Mouse (Mus musculus): Measurements from ENCODE around the gene Ebf3.

DNA sequence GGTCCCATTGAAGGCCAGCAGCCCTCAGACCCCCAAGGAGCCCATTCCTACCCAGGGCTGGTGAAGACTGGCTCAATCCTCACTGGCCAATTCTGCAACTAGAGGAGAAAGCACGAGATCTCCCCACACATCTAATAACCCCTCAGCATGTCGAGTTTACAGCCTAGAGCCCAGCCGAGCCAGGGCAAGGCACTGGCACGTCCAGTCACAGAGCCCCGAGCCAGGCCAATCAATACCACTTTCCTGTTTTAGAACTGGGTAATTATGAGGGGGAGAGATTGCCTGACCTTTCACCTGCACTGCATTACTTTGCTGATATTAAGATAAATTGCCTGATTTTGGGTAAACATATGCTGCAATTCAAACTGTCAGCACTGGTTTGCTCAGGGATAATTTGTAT, 105.7 kb downstream of the Ebf3 start:
- TF ChIP-seq CTCF (IDR thresholded peaks at IDR 0.05), result no peak
- no peak for TF ChIP-seq POLR2A (IDR thresholded peaks at IDR 0.05; ENCODE audit: insufficient read depth, low read depth, low read length)

All from heart, adult 2 months (tissue).